Mouse (Mus musculus) brain, embryonic 14.5 days (tissue): Measurements from ENCODE around the gene Csgalnact2. TPM values are rescaled to one million over a fixed set of nuclear protein-coding genes. Genes with fewer than 3 reads are reported as not detected.

Experiments used
- DNase-seq: peaks from one replicate; pipeline ENCODE4 v3.0.0-alpha.2; 2011; ENCODE audit warnings: low read depth
- CTCF ChIP-seq: fragments of 200-500 bp; IDR thresholded peaks from 2 replicates; pipeline ENCODE4 v1.5.1; 2012; ENCODE audit warnings: inconsistent platforms, mild to moderate bottlenecking, moderate library complexity, borderline replicate concordance; ENCODE audit not compliant: insufficient read depth, insufficient read length; ENCODE audit errors: extremely low read depth
- POLR2A ChIP-seq: fragments of 200-500 bp; IDR thresholded peaks from 2 replicates; pipeline ENCODE4 v1.6.1; 2012; ENCODE audit warnings: mild to moderate bottlenecking, inconsistent platforms, borderline replicate concordance; ENCODE audit not compliant: poor library complexity, insufficient read depth, insufficient read length, severe bottlenecking; ENCODE audit errors: extremely low read depth
- polyA plus RNA-seq: library from polyadenylated mRNA; depleted of rRNA; stranded (reverse); fragments of >200 nt; gene quantifications from 2 replicates; pipeline ENCODE4 v1.2.3, GENCODE M21; 2012; rRNA removed

Csgalnact2 gene
- polyA plus RNA-seq, 1 experiment, result 6.7 TPM

DNA sequence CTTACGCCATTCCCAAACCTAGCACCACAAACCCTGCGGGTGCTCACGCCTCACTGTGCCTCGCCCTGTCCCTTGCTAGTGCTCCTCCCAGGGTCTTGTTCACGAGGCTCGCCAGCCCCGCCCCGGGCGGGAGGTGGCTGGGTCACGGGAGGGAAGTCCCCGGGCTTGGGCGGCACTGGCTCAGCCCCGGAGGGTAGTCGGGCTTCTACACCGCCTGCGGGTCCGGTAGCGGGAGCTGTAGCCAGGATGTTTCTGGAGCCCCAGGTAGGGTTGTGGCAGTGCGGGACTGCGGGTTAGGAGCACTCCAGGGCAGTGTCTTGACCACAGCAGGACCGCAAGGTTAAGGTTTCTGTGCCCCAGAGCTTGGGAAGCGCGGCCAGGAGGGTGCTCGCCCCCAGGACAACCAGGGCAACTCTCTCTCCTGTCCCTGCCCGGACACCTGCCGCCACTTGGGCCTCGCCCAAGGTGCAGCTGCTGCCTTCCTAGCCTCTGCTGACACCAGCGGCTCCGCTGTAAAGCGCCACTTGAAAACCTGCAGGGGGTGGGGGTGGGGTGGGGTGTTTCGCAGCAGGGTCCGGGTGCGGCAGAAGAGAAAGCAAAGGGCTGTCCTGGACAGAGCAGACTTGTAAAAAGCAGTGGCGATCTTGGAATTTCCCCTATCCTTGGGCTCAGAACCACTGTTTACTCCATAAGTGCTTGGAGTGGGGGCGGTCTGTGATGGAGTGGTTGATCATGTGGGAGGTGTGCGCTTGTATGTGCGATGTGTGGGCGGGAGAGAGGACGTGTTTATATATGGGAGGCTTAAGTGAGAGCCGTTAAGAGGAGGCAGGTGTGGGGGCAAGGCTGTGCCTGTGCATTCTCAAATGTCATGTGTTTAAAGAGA, 72.5 kb downstream of the Csgalnact2 start:
- DNase-seq, result peak; percentile 33
- TF ChIP-seq POLR2A (no peak), CTCF (no peak)

DNA sequence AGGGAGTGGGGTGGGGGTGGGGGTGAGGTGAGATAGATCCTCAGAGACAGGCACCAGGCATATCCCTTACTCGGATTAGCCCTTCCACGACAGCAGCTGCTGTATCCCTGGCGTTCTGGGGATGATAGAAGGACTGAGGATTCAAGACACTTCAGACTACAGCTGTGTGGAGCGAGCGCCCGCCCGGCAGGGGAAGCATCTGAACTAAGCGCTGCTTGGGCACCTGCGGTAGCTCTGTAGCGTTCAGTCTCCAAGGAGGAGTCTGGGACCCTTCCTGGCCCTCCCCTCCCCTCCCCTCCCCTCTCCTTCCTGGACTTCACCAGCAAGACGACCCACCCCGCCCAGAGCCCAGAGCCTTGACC, 73.1 kb downstream of the Csgalnact2 start:
- no peak for TF ChIP-seq POLR2A
- DNase-seq, result peak; percentile 60

DNA sequence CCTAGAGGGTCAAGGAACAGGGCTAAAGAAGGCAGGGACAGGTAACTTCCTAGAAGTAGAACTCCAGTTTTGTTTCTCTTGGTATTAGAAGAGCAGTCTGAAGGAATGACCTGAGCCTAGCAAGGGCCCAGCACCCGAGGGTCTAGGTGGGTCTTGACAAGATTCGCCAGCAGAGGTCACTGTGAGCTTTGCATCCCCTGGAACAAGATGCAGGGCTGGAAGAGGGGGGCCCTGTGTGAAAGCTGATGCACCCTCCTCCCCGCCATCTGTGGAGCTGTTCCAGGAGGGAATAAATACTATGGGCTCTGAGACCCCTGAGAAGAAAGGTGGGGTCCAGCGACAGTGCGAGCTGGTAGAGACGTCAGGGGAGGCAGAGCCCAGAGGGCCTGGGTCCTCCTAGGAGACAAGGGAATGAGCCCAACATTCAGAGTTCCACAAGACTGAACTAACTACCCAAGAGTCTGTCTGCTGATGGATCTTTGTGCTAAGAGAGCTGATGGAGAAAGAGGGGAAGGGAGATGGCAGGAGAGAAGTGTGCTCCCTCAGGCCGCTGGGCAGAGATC, 73.9 kb downstream of the Csgalnact2 start:
- TF ChIP-seq CTCF (peak; percentile 74), POLR2A (no peak)
- peak; percentile 80 for DNase-seq

DNA sequence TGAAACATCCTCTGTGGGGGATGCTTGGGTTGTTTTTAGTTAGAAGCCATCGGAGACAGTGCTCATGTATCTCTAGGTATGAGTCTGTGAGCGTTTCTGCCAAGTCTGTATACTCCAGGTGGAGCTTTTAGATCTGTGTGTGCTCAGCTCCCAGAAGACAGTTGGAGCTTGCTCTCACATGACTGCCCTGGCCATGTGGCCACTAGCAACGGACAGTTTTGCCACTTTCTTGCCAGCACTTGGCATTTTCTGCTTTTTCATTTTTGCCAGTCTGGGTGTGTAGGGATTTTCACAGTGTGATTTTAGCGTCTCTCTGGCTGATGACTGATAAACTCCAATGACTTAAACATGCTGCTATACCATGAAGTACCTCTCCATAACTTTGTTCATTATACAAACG, 75.7 kb downstream of the Csgalnact2 start:
- no peak for TF ChIP-seq POLR2A
- TF ChIP-seq CTCF, result no peak

DNA sequence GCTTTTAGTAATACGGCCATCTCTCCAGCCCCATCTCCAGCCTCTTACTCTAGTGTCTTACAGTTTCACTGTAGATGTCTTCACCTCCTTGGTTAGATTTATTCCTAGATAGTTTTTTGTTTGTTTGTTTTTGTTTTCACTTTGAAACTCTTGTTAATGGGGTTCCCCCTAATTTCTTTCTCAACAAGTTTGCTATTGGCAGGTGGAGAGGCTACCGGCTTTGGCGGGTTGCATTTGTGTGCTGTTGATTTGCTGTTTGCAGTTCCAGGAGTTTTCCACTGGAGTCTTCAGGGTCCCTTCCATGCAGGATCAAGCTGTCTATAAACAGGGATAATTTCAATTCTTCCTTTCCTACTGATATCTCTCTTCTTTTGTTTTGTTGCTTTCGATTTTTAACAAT, 77.7 kb downstream of the Csgalnact2 start:
- no peak for TF ChIP-seq CTCF
- DNase-seq, result no peak

More for the DNA sequence above, 75.7 kb downstream of the Csgalnact2 start:
- DNase-seq, result no peak

Other genes starting within 250 kb of the Csgalnact2 start
- 240 and 265 TPM in 2 replicates for gene Hnrnpf, start 238.8 kb downstream of the Csgalnact2 start, polyA plus RNA-seq
- gene Fxyd4, start 201.4 kb downstream of the Csgalnact2 start, polyA plus RNA-seq, result not detected in 2 replicates
- 5.5 and 5.8 TPM in 2 replicates for gene Rasgef1a, start 127.7 kb downstream of the Csgalnact2 start, polyA plus RNA-seq
- 4.3 and 11.9 TPM in 2 replicates for gene Ret, start 58.6 kb upstream of the Csgalnact2 start, polyA plus RNA-seq